Mouse (Mus musculus): Measurements from ENCODE around the gene Wnt9b.
"Not testable (repeated sequence)": the region's sequence is repeated elsewhere in the genome, so short reads cannot be mapped to it uniquely, and the experiment has no call there.

Gene Wnt9b

GRCm38 (mm10) chr11:103749306-103750089 is at the start of gene Wnt9b:
Gene Wnt9b, minus strand, starts transcription at chr11:103749821.
- DNase-seq = peak; percentile 21

DNA sequence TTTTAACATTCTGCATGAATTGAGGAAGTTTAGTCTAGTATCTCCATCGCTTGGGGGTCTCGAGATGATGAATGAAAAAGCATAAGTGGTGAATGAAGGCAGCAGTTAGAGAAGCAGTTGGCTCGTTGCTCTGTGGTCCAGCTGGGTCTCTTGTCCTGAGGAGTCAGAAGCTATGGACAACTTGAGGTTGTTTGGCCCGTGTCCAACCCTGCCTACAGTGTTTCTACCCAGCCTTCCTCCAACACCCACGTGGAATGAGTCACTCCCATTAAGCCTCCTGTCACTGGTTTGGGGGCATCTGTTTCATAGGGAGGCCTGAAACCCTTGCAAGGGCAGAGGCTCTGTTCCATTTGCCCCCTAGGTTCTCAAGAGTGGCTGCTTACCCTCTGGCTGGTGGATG is 40.3 kb upstream of the Wnt9b start:
- no peak for DNase-seq

DNA sequence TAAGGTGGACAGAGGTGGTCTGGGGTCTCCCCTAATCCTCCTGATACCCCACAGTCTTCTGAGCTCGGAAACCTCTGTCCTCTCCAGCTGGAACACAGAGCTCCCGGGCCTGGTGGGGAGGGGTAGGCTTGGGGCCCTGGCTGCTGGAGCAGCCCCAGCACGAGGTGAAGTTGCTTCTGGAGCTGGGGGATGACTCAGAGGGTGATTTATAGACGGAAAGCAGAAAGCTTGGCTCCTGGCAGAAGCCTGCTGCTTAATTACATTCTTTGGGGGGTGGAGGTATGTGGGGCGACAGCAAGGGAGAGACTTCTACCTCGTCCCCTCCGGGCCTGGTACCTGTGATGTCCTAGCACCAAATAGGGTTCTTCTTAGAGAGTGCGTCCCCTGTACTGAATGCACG is 30.5 kb upstream of the Wnt9b start:
- DNase-seq = no peak

DNA sequence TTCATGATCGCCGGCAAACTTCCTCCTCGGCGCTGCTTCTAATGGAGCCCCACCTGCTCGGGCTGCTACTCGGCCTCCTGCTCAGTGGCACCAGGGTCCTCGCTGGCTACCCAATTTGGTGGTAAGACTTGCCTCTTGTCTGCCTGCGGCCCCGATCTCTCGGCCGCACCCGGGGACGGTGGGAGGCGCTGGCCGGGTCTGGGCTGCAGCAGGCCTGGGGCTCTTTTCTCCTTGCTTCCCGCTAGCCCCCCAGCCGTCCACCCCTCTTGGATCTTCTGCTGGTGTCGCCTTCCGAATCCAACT is 24.6 kb upstream of the Wnt9b start:
- no peak for DNase-seq

GRCm38 (mm10) chr11:103773387-103774227 is 24.0 kb upstream of the Wnt9b start, which contains the start of gene Wnt3:
Gene Wnt3, plus strand, starts transcription at chr11:103774150.
- DNase-seq = no peak

GRCm38 (mm10) chr11:103772505-103773386 is 23.1 kb upstream of the Wnt9b start:
- DNase-seq = no peak

DNA sequence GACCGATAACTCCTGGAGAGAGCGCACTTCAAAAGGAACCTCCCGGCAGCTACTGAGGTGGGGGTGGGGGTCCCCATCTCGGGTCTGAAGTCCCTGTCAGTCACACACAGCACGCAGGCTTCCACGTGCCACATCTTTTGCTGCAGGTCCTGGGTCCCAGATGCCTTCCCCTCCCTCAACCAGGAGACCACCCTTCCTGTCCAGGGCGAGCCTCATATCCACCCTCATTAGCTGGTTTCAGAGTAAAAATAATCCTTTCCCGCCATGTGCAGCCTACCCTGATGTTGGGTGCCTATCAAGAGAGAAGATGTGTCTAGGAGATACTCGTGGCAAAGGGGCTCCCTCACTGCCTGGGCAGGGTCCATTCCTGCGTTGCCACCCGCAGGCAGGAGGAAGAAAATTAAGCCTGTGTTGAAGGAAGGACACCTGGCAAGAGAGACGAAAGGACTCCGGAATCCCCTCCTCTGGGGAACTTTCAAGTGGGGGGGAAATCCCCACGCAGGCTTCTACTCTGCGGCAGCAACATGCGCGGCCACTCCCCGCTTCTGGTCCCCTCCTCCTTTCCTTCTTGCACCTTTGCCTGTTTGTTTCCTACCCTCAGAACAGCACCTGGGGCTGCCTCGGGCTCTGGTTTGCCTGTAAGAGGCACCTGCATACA is 21.7 kb upstream of the Wnt9b start:
- DNase-seq = no peak

GRCm38 (mm10) chr11:103765556-103766011 is 16.0 kb upstream of the Wnt9b start:
- DNase-seq = no peak

DNA sequence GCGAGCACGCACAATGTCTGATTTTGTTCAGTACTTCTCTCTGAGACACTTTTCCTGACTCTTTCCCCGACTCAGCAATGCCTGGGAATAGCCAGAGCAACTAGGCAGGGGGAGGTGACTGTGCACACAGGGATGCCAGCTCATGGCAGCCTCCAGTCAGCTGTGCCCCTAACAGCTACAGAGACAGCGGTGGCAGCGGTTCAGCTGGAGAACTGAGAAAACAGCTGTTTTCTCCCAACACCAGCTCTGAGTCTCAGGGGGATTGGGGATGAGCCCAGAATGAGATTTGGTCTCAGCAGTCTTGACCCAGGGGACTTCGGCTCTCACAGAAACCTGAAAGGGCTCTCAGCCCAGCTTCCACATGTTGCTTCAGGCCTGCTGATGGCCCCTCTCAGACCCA is 15.0 kb upstream of the Wnt9b start:
- DNase-seq = no peak

DNA sequence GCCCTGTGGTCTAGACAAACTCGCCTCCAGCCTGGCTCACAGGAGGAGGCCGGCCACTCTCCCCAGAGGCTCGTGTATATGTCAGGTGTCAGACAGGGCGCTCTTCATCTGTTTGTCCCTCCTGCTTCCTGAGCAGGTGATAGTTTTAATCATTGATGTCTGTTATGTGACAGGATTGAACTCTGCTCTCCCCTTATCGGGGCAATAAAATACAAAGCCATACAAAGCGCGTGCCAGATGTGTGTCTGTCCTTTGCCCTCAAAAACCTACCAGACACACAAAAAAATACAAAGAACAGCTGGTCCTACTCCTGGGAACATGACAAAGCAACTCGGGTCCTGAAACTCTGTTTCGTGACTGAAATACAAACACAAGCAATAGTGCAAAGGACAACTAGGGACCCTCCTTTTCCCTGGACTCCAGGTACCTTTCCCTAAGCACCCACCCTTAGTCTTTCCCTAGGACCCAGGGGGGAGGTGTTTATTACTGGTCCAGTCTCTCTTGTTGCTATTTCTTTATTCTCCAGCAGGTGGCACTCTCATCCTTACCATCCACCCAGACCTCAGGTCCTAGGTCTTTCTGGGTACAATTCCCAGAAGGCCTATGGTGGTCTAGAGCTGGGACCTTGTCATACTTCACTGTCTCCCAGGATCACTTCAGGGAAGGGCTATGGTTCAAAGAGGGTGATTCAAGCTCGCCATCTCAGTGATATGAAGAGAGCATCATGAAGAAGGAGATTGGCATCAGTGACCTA is 14.0 kb upstream of the Wnt9b start:
- DNase-seq = no peak

- DNase-seq = not testable (repeated sequence)
These were observed 11.3 kb upstream of the Wnt9b start for GRCm38 (mm10) chr11:103760891-103761290.

- DNase-seq = no peak
These were observed 10.5 kb upstream of the Wnt9b start for GRCm38 (mm10) chr11:103760101-103760500.

- no peak for DNase-seq
These were observed 9.1 kb upstream of the Wnt9b start for GRCm38 (mm10) chr11:103758706-103759105.

- DNase-seq = no peak
These were observed 8.4 kb upstream of the Wnt9b start for GRCm38 (mm10) chr11:103758054-103758453.

DNA sequence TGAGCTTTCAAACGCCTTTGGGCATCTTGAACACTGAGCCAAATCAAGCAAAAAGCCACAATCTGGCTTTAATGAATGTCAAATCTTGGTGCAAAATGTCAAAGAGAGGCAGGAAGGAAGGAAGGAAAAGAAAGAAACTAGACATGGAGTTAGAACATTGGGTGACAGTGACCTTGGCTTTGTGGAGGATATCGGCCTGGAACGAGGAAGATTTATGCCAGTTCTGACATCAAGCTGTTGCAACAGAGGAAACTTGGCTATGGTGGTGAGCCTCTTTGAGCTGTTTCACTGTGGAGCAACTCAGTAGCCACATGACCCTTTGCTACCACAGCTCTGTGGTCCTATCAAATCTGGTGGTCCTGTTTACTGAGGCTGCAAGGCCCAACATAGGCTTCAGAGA is 991 bp upstream of the Wnt9b start:
- no peak for DNase-seq

DNA sequence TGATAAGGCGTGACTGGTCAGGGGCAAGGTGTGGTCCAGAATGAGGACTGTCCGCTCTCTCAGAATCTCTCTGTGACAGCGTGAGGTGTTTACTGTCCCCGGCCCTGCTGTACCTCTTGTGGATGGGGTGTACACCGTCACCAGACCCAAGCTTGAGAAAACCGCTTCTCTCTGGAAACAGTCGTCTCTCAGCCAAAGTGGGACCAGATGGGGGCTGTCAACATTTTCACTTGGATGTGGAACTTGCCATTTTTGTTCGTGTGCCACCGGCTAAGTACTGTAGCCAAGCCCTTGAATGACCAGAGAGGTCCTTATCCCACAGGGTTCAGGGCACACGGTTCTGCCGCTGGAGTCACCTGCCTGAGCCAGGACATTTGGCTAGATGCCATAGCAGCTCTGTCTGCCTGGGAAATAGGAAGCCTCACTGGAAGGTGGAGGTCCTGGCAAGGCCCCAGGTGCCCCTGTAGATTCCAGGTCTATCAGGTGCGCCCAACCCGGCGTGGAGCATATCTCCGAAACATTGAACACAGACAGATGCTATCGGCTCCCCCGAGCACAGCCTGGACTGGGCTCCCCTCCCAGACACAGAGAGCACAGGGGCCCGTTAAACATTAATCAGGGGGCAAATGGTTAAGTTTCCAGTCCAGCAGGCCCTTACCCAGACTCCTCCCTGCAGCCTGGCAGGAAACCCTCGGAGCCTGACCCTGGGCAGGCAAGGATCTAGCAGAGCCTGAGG is 14.4 kb downstream of the Wnt9b start:
- no peak for DNase-seq

DNA sequence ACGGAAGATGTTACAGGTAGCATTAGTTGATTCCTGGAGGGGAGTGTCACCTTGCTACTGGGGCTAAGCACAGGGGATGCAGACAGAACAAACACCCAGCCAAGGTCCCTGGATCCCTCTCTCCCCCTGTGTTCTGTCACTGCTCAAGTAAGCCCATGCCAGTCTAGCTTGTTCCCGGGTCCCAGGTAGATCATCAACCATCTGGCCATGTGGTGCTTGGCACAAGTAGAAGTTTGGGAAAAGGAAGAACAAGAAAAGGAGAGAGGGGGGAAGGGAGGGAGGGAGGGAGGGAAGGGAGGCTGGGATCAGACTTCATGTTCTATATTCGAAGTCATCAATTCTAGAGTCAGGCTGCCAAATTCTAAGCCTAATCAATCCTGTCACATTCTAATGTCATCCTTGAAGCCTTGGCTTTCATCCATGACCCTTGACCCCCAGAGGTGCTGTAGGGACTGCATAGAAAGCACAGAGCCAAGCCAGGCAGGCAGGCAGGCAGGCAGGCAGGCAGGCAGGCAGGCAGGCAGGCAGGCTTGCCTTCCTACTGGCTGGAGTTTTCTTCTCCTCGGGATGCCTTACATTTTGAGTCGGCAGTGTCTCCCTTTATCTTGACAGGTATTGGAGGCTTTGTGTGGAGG is 15.1 kb downstream of the Wnt9b start:
- DNase-seq = no peak

DNA sequence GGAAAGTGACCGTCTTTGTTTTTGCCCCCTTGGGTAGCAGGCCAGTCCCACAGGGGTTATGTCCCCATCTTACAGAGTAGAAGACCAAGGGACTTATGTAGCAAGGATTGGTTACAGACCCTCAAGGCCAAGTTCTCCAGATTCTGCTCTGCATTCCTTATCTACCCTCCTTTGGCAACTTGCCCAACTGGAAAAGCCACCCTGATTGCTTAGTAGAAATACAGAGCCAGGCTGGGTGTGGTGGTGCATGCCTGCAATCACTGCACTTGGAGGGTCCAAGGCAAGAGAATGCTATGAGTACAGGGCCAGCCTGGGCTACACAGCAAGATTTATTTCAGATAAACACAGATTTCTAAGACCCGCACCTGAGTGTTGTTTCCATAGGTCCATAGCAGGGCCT is 15.7 kb downstream of the Wnt9b start:
- no peak for DNase-seq

DNA sequence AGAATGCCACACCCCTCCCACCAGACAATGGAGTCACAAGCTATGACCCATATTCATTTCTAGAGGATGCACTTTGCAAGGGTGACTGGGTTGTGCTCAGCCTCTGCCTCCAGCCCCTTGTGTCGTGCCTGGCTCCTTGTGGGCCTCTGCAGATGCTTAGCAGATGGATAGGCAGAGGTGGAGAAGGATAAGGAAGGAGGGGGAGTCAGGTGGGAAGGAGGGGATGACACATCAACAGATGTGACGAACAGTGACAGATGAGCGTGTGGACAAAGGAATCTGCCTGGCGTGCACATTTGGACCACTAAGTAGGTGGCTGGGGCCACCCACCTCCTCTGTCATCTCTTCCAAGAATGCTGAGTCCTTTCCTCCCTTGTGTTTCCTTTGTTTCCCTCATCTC is 16.6 kb downstream of the Wnt9b start:
- DNase-seq = peak; percentile 42

DNA sequence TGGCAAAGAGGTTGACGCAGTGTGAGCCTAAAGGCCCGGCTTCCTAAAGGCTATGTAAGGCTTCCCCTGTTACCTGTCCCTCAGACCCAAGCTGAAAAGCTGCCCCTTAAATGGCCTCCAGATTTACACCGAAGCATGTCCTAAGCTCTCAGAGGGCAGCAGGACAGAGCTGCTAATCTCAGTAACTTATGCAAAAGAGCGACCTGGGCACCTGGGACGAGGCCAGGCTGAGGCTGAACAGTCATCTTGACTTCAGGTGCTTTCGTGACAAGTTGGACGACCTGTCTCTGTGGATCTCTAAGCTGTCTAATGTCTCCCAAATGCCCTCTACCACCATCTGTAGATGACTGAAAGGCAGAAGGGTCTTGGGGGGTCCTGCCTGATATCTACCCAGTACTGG is 17.3 kb downstream of the Wnt9b start:
- DNase-seq = no peak

DNA sequence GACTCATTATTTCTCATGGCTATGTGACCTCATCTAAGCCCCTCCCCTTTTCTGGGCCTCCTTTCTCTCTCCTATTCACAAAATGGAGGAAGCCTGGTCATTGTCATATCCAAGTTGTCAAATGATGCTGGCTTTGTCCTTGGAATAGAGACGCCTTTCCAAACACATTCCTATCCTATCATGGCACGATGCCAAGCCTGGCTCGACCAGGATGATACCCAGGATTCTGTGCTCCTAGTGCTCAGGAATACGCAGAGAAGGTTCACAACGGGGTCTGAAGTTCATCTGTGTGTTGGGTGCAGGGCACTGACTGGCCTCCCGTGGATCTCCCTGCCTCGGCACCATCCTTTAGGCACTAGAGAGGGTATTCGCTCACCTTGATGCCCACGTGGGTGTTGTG is 18.0 kb downstream of the Wnt9b start:
- no peak for DNase-seq
